Mouse (Mus musculus): ENCODE data around the gene Cldn10. TPM values are rescaled to one million over a fixed set of nuclear protein-coding genes. Genes with fewer than 3 reads are reported as not detected.
A peak's percentile ranks its signal among the peaks of the same experiment; 100 is the strongest.

Gene Cldn10
- polyA plus RNA-seq, 1 experiment from 2014 or later: 60.4 TPM

GRCm38 (mm10) chr14:118840027-118840426 is 52.3 kb downstream of the Cldn10 start:
- no peaks in the 10 kb centered on the region for H3K9me3 ChIP-seq (replicated peaks; ENCODE audit: control insufficient read depth, low read length)
- no peak overlapping the region for H3K27ac ChIP-seq (ENCODE audit: low read length)
- H3K36me3 ChIP-seq (ENCODE audit: control insufficient read depth, insufficient read depth, low read length): no peaks in the 10 kb centered on the region
- peaks cover 15% of the 10 kb centered on the region for H3K4me1 ChIP-seq (ENCODE audit: control insufficient read depth, insufficient read depth, low read length)
- H3K27me3 ChIP-seq (ENCODE audit: control insufficient read depth, insufficient read depth, low read length): no peaks in the 10 kb centered on the region
- H3K4me3 ChIP-seq (replicated peaks; ENCODE audit: low read length): no peak overlapping the region
- 100% methylated on average over 1 of the region's 1 CpGs for WGBS
- H3K9ac ChIP-seq (ENCODE audit: low read length): no peak overlapping the region
- no peak overlapping the region for H3K4me2 ChIP-seq (ENCODE audit: low read depth, low read length)
- no peak for ATAC-seq (ENCODE audit: insufficient read depth, low FRiP score)

- no peaks in the 10 kb centered on the region for H3K9me3 ChIP-seq (replicated peaks; ENCODE audit: control insufficient read depth, low read length)
- WGBS: 81% methylated on average over 3 of the region's 3 CpGs
- no peaks in the 10 kb centered on the region for H3K27me3 ChIP-seq (ENCODE audit: control insufficient read depth, insufficient read depth, low read length)
- no peak overlapping the region for H3K4me3 ChIP-seq (replicated peaks; ENCODE audit: low read length)
- H3K27ac ChIP-seq (ENCODE audit: low read length): no peak overlapping the region
- H3K36me3 ChIP-seq (ENCODE audit: control insufficient read depth, insufficient read depth, low read length): no peaks in the 10 kb centered on the region
- H3K4me1 ChIP-seq (ENCODE audit: control insufficient read depth, insufficient read depth, low read length): peaks cover 15% of the 10 kb centered on the region
- no peak overlapping the region for H3K9ac ChIP-seq (ENCODE audit: low read length)
- H3K4me2 ChIP-seq (ENCODE audit: low read depth, low read length): no peak overlapping the region
- ATAC-seq (ENCODE audit: insufficient read depth, low FRiP score): no peak
These were observed 54.6 kb downstream of the Cldn10 start for GRCm38 (mm10) chr14:118842353-118842752.

GRCm38 (mm10) chr14:118846834-118847233 is 59.1 kb downstream of the Cldn10 start:
- no peaks in the 10 kb centered on the region for H3K27me3 ChIP-seq (ENCODE audit: control insufficient read depth, insufficient read depth, low read length)
- no peaks in the 10 kb centered on the region; the same call in none of the 2 replicates for H3K4me1 ChIP-seq (ENCODE audit: control insufficient read depth, insufficient read depth, low read length)
- H3K27ac ChIP-seq (ENCODE audit: low read length): no peak overlapping the region
- H3K36me3 ChIP-seq (ENCODE audit: control insufficient read depth, insufficient read depth, low read length): no peaks in the 10 kb centered on the region
- H3K4me2 ChIP-seq (ENCODE audit: low read depth, low read length): no peak overlapping the region
- H3K9me3 ChIP-seq (replicated peaks; ENCODE audit: control insufficient read depth, low read length): no peaks in the 10 kb centered on the region
- 90% methylated on average over 10 of the region's 10 CpGs for WGBS
- H3K9ac ChIP-seq (ENCODE audit: low read length): no peak overlapping the region
- H3K4me3 ChIP-seq (replicated peaks; ENCODE audit: low read length): no peak overlapping the region
- ATAC-seq (ENCODE audit: insufficient read depth, low FRiP score): no peak

GRCm38 (mm10) chr14:118848171-118848570 is 60.5 kb downstream of the Cldn10 start:
- Histone ChIP-seq H3K27me3 (ENCODE audit: control insufficient read depth, insufficient read depth, low read length) (no peaks in the 10 kb centered on the region), H3K4me3 (replicated peaks; ENCODE audit: low read length) (no peak overlapping the region), H3K4me1 (ENCODE audit: control insufficient read depth, insufficient read depth, low read length) (no peaks in the 10 kb centered on the region; the same call in none of the 2 replicates), H3K9me3 (replicated peaks; ENCODE audit: control insufficient read depth, low read length) (no peaks in the 10 kb centered on the region), H3K27ac (ENCODE audit: low read length) (peak overlapping the region; percentile 37), H3K9ac (ENCODE audit: low read length) (no peak overlapping the region), H3K4me2 (ENCODE audit: low read depth, low read length) (no peak overlapping the region), H3K36me3 (ENCODE audit: control insufficient read depth, insufficient read depth, low read length) (no peaks in the 10 kb centered on the region)
- 0 out of 2 replicates have a peak, but pooled peaks have one; percentile 43 for ATAC-seq (ENCODE audit: insufficient read depth, low FRiP score)
- 59% methylated on average over 7 of the region's 7 CpGs for WGBS

- peak overlapping the region; percentile 70 for H3K27ac ChIP-seq (ENCODE audit: low read length)
- no peak for ATAC-seq (ENCODE audit: insufficient read depth, low FRiP score)
- H3K36me3 ChIP-seq (ENCODE audit: control insufficient read depth, insufficient read depth, low read length): no peaks in the 10 kb centered on the region
- H3K4me1 ChIP-seq (ENCODE audit: control insufficient read depth, insufficient read depth, low read length): peaks cover 2% of the 10 kb centered on the region
- H3K27me3 ChIP-seq (ENCODE audit: control insufficient read depth, insufficient read depth, low read length): no peaks in the 10 kb centered on the region
- H3K4me2 ChIP-seq (ENCODE audit: low read depth, low read length): no peak overlapping the region
- H3K4me3 ChIP-seq (replicated peaks; ENCODE audit: low read length): no peak overlapping the region
- 66% methylated on average over 11 of the region's 11 CpGs for WGBS
- H3K9ac ChIP-seq (ENCODE audit: low read length): no peak overlapping the region
- no peaks in the 10 kb centered on the region for H3K9me3 ChIP-seq (replicated peaks; ENCODE audit: control insufficient read depth, low read length)
These were observed 62.4 kb downstream of the Cldn10 start for GRCm38 (mm10) chr14:118850011-118850695.

GRCm38 (mm10) chr14:118850696-118851035 is 63.0 kb downstream of the Cldn10 start:
- Histone ChIP-seq H3K9ac (ENCODE audit: low read length) (no peak overlapping the region), H3K4me2 (ENCODE audit: low read depth, low read length) (no peak overlapping the region), H3K27ac (ENCODE audit: low read length) (peak overlapping the region; percentile 70), H3K27me3 (ENCODE audit: control insufficient read depth, insufficient read depth, low read length) (no peaks in the 10 kb centered on the region), H3K9me3 (replicated peaks; ENCODE audit: control insufficient read depth, low read length) (no peaks in the 10 kb centered on the region), H3K4me1 (ENCODE audit: control insufficient read depth, insufficient read depth, low read length) (peaks cover 6% of the 10 kb centered on the region), H3K36me3 (ENCODE audit: control insufficient read depth, insufficient read depth, low read length) (no peaks in the 10 kb centered on the region), H3K4me3 (replicated peaks; ENCODE audit: low read length) (no peak overlapping the region)
- ATAC-seq (ENCODE audit: insufficient read depth, low FRiP score): no peak
- WGBS: 49% methylated on average over 4 of the region's 4 CpGs

GRCm38 (mm10) chr14:118851496-118852107 is 63.9 kb downstream of the Cldn10 start:
- Histone ChIP-seq H3K9me3 (replicated peaks; ENCODE audit: control insufficient read depth, low read length) (no peaks in the 10 kb centered on the region), H3K4me1 (ENCODE audit: control insufficient read depth, insufficient read depth, low read length) (peaks cover 6% of the 10 kb centered on the region), H3K9ac (ENCODE audit: low read length) (no peak overlapping the region), H3K27ac (ENCODE audit: low read length) (no peak overlapping the region), H3K4me2 (ENCODE audit: low read depth, low read length) (no peak overlapping the region), H3K27me3 (ENCODE audit: control insufficient read depth, insufficient read depth, low read length) (no peaks in the 10 kb centered on the region), H3K36me3 (ENCODE audit: control insufficient read depth, insufficient read depth, low read length) (no peaks in the 10 kb centered on the region), H3K4me3 (replicated peaks; ENCODE audit: low read length) (no peak overlapping the region)
- 34% methylated on average over 6 of the region's 6 CpGs for WGBS
- no peak for ATAC-seq (ENCODE audit: insufficient read depth, low FRiP score)

GRCm38 (mm10) chr14:118854371-118855114 is 66.8 kb downstream of the Cldn10 start:
- peak; percentile 70 for ATAC-seq (ENCODE audit: insufficient read depth, low FRiP score)
- H3K27me3 ChIP-seq (ENCODE audit: control insufficient read depth, insufficient read depth, low read length): no peaks in the 10 kb centered on the region
- H3K27ac ChIP-seq (ENCODE audit: low read length): peak overlapping the region; percentile 25; the same call in 1 of the 2 replicates
- WGBS: 3% methylated on average over 47 of the region's 48 CpGs
- no peaks in the 10 kb centered on the region for H3K9me3 ChIP-seq (replicated peaks; ENCODE audit: control insufficient read depth, low read length)
- H3K36me3 ChIP-seq (ENCODE audit: control insufficient read depth, insufficient read depth, low read length): no peaks in the 10 kb centered on the region
- H3K4me2 ChIP-seq (ENCODE audit: low read depth, low read length): peak overlapping the region; percentile 98
- H3K4me1 ChIP-seq (ENCODE audit: control insufficient read depth, insufficient read depth, low read length): 0 out of 2 replicates have a peak, but pooled peaks cover 6% of the 10 kb centered on the region
- peak overlapping the region; percentile 56 for H3K4me3 ChIP-seq (replicated peaks; ENCODE audit: low read length)
- H3K9ac ChIP-seq (ENCODE audit: low read length): peak overlapping the region; percentile 74
